Mouse (Mus musculus): ENCODE measurements around the gene Cabp2.
"Not testable (repeated sequence)": the region's sequence is repeated elsewhere in the genome, so short reads cannot be mapped to it uniquely, and the experiment has no call there.

DNA sequence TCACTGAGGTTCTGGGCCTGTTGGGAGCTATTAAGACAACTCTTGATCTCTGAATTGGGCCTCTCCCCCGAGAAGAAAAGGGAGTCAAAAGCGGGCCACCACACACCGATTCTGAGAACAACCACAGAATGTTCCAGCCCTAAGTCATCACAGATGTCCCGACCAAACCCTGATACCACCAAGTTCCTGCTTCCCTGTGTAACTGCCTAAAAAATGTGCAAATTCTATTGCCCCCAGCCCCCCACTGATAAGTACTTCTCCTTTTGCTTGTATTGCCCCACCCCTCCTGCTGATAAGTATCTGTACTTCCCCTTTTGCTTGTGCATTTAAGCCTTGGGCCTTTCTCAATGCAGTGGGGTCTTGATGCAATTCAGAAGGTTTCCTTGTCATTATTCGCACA, 37.3 kb upstream of the Cabp2 start:
- TF ChIP-seq MAFK (IDR thresholded peaks at IDR 0.05; ENCODE audit: insufficient read depth, low read depth, low read length); ZNF384 (IDR thresholded peaks at IDR 0.05; ENCODE audit: low read depth, low read length); CHD2 (IDR thresholded peaks at IDR 0.05; ENCODE audit: low read depth, low read length): not testable (repeated sequence)
